Mouse (Mus musculus): ENCODE results near the gene Ccr1l1. TPM values are rescaled to one million over a fixed set of nuclear protein-coding genes. Genes with fewer than 3 reads are reported as not detected.
"Not testable (repeated sequence)": the region's sequence is repeated elsewhere in the genome, so short reads cannot be mapped to it uniquely, and the experiment has no call there.

The Ccr1l1 gene
- polyA plus RNA-seq, 1 experiment from 2014 or later = not detected

DNA sequence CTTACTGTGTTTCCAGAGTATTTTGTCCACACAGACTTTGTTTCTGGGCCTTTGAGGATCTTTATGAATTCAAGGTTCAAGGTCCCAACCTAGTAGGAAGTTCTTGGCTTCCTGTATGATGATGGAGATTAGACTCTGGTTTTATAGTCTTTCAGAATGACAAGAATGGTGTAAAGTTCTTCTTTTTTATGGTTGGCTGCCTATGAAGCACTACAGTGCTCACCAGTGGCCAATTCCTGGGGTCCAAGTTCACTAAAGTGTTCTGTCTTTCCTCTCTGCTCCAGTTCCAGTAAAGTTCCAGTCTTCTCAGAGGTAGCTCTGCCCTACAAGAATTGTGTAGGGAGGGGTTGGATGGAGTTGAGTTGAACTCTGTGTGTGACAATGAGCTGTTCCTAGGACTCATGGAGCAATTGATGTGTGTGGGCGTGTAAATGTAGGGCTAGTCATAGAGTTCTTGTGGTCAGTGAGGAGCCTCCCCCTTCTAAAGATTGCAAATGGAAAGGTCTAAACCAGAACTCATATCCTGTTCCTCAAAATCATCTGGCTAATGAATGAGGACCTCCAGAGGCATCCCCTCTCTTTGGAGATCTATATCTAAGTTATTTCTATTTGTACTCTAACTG lies 9.8 kb downstream of the Ccr1l1 start, which contains the start of gene Ccr1:
Ccr1 (minus strand) TSS at position 403 of the 623 bp plus-strand sequence.
- WGBS = 72% methylated on average over 1 of the region's 1 CpGs
- ATAC-seq (ENCODE audit: low read depth) = no peak
- no peak within 1 kb of the TSS for H3K27ac ChIP-seq (ENCODE audit: low read length)
- H3K27me3 ChIP-seq (ENCODE audit: control insufficient read depth, insufficient read depth, low read depth, low read length) = no peaks in the 10 kb centered on the region
- H3K4me2 ChIP-seq (ENCODE audit: low read depth, low read length) = no peak within 1 kb of the TSS
- no peaks in the 10 kb centered on the region for H3K36me3 ChIP-seq (ENCODE audit: control insufficient read depth, insufficient read depth, low read length)
- no peaks in the 10 kb centered on the region for H3K4me1 ChIP-seq (replicated peaks; ENCODE audit: control insufficient read depth, insufficient read depth, low read length)
- no peak within 1 kb of the TSS for H3K9ac ChIP-seq (ENCODE audit: low read length)
- no peaks in the 10 kb centered on the region for H3K9me3 ChIP-seq (ENCODE audit: control insufficient read depth, low read length)
- H3K4me3 ChIP-seq (ENCODE audit: low read length) = no peak within 1 kb of the TSS

DNA sequence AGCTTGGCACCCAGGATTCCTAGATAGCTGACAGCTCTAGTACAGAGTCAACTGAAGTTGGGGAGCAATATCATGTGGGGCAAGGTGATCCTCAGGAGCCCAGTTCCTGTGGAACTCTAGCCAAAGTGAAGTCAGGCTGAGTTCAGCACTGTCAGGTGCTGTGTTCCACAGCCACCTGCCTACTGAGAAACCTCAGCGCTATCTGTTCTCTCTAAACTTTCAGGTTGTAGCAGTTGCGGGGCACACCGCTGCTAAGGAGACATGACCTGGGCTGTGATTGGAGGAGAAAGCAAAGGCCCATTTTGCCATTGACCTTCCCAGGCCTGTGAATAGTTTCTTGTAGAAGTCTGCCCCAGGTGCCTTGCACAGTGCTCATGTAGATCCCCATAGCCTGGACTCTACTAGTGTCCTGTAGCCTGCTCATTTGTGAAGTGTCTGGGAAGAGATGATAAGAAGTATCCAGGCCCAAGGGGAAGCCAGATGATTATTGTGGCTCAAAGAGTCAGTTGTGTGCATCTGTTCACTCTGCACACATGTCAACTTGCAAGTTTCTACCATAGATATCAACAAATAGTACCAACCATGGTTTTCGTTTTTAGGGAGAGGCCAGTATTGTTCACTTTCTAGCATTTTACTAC lies 11.2 kb downstream of the Ccr1l1 start:
- H3K27me3 ChIP-seq (ENCODE audit: control insufficient read depth, insufficient read depth, low read depth, low read length) = not testable (repeated sequence)
- 76% methylated on average over 1 of the region's 4 CpGs for WGBS

DNA sequence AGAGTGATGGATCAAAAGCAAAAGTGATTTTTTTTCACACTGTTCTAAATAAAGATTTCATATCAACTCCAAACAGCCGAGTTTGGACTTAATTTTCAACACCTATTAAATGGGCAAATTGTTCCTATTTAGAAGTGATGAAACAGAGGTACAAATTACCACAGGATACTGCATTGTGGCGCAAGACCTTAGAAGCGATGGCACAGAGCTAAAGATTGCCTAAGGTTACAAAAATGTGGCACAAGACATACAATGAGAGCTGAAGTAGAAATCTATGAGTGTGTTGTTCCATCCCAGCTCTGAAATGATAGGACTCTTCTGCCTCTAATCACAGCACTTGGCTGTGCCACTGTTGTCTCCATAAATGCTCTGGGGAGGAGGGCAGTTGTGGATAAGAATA lies 13.4 kb downstream of the Ccr1l1 start:
- Histone ChIP-seq H3K4me2 (ENCODE audit: low read depth, low read length) (no peak overlapping the region), H3K4me3 (ENCODE audit: low read length) (no peak overlapping the region), H3K27me3 (ENCODE audit: control insufficient read depth, insufficient read depth, low read depth, low read length) (no peaks in the 10 kb centered on the region), H3K9me3 (ENCODE audit: control insufficient read depth, low read length) (no peaks in the 10 kb centered on the region), H3K27ac (ENCODE audit: low read length) (no peak overlapping the region), H3K4me1 (replicated peaks; ENCODE audit: control insufficient read depth, insufficient read depth, low read length) (no peaks in the 10 kb centered on the region), H3K36me3 (ENCODE audit: control insufficient read depth, insufficient read depth, low read length) (no peaks in the 10 kb centered on the region), H3K9ac (ENCODE audit: low read length) (no peak overlapping the region)
- ATAC-seq (ENCODE audit: low read depth) = no peak
- WGBS = 70% methylated on average over 3 of the region's 3 CpGs

More for the DNA sequence above, 11.2 kb downstream of the Ccr1l1 start:
- H3K4me3 ChIP-seq (ENCODE audit: low read length); H3K36me3 ChIP-seq (ENCODE audit: control insufficient read depth, insufficient read depth, low read length); H3K9me3 ChIP-seq (ENCODE audit: control insufficient read depth, low read length); ATAC-seq (ENCODE audit: low read depth); H3K27ac ChIP-seq (ENCODE audit: low read length); H3K4me2 ChIP-seq (ENCODE audit: low read depth, low read length); H3K4me1 ChIP-seq (replicated peaks; ENCODE audit: control insufficient read depth, insufficient read depth, low read length); H3K9ac ChIP-seq (ENCODE audit: low read length): not testable (repeated sequence)

DNA sequence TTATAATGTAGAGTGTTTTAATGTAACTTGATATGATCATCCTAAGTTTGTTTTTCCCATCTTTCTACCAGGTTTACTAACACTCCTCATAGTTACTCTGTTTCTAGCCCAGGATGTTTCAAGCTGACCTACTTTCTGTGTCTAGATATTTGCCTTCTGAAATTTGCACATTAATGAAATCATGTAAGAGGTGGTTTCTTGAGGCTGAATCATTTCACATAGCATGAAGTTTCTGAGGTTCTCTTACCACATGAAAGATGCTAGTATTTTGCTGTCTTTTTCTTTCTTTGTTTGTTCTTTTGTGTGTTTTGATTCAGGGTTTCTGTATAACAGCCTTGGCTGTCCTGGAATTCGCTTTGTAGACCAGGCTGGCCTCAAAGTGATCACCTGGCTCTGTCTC lies 18.0 kb downstream of the Ccr1l1 start:
- Histone ChIP-seq H3K4me2 (ENCODE audit: low read depth, low read length) (no peak overlapping the region), H3K27me3 (ENCODE audit: control insufficient read depth, insufficient read depth, low read depth, low read length) (no peaks in the 10 kb centered on the region), H3K36me3 (ENCODE audit: control insufficient read depth, insufficient read depth, low read length) (no peaks in the 10 kb centered on the region), H3K4me3 (ENCODE audit: low read length) (no peak overlapping the region), H3K9ac (ENCODE audit: low read length) (no peak overlapping the region), H3K9me3 (ENCODE audit: control insufficient read depth, low read length) (no peaks in the 10 kb centered on the region), H3K4me1 (replicated peaks; ENCODE audit: control insufficient read depth, insufficient read depth, low read length) (no peaks in the 10 kb centered on the region), H3K27ac (ENCODE audit: low read length) (no peak overlapping the region)
- ATAC-seq (ENCODE audit: low read depth) = no peak
- 77% methylated on average over 1 of the region's 1 CpGs for WGBS

DNA sequence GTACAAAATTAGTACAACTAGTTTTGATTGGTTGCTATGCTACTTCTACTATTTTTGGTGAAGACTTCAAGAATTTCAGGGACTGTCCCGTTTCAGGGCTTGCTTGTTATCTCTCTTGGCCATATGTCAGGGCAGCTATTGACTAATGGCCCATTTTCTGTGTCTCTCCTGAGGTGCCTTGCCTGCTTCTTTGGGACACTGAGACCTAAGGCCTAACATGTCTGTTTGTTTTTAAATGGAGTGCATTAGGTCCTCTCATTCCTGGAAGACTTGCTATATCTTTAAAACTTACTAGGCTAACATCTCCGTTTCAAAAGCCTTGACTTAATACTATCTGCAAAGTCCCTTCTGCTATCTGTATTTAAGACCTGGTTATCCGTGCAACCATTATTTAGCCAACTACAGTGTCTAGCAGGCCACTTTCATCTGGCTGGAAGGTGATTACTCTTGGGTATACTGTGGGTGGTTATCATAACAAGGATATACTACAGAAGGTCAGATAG lies 20.2 kb downstream of the Ccr1l1 start:
- WGBS = 59% methylated on average over 3 of the region's 3 CpGs
- Histone ChIP-seq H3K4me1 (replicated peaks; ENCODE audit: control insufficient read depth, insufficient read depth, low read length) (no peaks in the 10 kb centered on the region), H3K4me3 (ENCODE audit: low read length) (no peak overlapping the region), H3K9me3 (ENCODE audit: control insufficient read depth, low read length) (no peaks in the 10 kb centered on the region), H3K9ac (ENCODE audit: low read length) (no peak overlapping the region), H3K36me3 (ENCODE audit: control insufficient read depth, insufficient read depth, low read length) (no peaks in the 10 kb centered on the region), H3K27me3 (ENCODE audit: control insufficient read depth, insufficient read depth, low read depth, low read length) (no peaks in the 10 kb centered on the region), H3K27ac (ENCODE audit: low read length) (no peak overlapping the region), H3K4me2 (ENCODE audit: low read depth, low read length) (no peak overlapping the region)
- ATAC-seq (ENCODE audit: low read depth) = no peak

DNA sequence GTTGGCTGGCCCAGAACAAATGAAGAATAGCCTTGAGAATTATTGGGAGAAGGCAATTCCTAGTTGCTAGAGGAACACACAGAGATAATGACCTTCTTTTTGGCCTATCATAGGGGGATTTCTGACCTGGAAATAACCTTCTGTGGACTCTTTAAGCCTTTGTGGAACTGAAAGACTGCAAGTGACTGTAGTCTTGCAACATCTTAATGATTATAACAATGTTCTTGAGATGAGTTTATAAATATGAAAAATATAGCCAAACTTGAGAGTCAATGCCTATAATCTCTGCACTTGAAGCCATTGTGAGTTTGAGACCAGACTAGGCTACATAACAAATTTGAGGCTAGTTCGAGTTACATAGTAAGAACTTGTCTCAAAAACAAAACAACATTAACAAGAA lies 21.3 kb downstream of the Ccr1l1 start:
- H3K27ac ChIP-seq (ENCODE audit: low read length) = no peak overlapping the region
- 68% methylated on average over 1 of the region's 1 CpGs for WGBS
- no peak overlapping the region for H3K9ac ChIP-seq (ENCODE audit: low read length)
- H3K27me3 ChIP-seq (ENCODE audit: control insufficient read depth, insufficient read depth, low read depth, low read length) = no peaks in the 10 kb centered on the region
- no peaks in the 10 kb centered on the region for H3K9me3 ChIP-seq (ENCODE audit: control insufficient read depth, low read length)
- no peak overlapping the region for H3K4me3 ChIP-seq (ENCODE audit: low read length)
- H3K36me3 ChIP-seq (ENCODE audit: control insufficient read depth, insufficient read depth, low read length) = no peaks in the 10 kb centered on the region
- no peaks in the 10 kb centered on the region for H3K4me1 ChIP-seq (replicated peaks; ENCODE audit: control insufficient read depth, insufficient read depth, low read length)
- no peak overlapping the region for H3K4me2 ChIP-seq (ENCODE audit: low read depth, low read length)
- no peak for ATAC-seq (ENCODE audit: low read depth)

DNA sequence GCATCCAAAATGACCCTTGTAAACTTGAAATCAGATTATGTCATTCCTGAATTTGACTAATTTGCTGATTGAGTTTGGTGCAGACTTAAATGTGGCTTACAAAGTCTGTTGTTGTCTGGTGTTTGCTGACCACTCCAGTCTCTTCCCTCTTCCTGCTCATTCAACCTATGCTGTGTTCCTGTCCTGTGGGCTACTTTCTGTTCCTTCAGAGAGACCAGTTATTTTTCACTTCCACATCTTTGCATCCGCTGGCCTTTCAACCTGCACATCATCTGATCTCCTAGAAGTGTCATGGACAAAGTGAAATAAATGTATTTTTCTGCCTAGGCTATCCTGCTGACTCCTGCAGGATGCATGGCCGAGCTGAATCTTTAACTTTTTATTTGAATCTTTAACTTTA lies 24.7 kb downstream of the Ccr1l1 start:
- WGBS = 49% methylated on average over 2 of the region's 2 CpGs
- Histone ChIP-seq H3K27ac (ENCODE audit: low read length) (no peak overlapping the region), H3K4me3 (ENCODE audit: low read length) (no peak overlapping the region), H3K4me2 (ENCODE audit: low read depth, low read length) (no peak overlapping the region), H3K9me3 (ENCODE audit: control insufficient read depth, low read length) (no peaks in the 10 kb centered on the region), H3K27me3 (ENCODE audit: control insufficient read depth, insufficient read depth, low read depth, low read length) (no peaks in the 10 kb centered on the region), H3K36me3 (ENCODE audit: control insufficient read depth, insufficient read depth, low read length) (no peaks in the 10 kb centered on the region), H3K9ac (ENCODE audit: low read length) (no peak overlapping the region), H3K4me1 (replicated peaks; ENCODE audit: control insufficient read depth, insufficient read depth, low read length) (no peaks in the 10 kb centered on the region)
- ATAC-seq (ENCODE audit: low read depth) = no peak

DNA sequence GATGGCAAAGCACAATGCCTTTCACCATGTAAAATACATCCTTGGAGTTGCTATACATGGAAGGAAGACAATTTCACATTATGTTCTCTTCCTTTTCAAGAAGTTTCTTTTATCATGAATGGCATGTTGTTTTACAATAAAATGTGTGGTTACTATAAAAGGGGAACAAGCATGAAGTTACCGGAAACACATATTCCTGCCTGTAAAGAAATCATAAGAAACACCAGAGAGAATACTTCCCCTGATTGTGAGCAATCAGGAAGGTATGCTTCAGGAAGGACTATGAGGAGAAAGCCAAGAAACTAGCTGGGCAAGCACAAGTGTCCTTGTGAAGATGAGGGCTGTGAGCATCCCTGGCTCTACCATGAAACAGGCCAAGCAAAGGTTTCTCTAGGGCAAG lies 27.0 kb downstream of the Ccr1l1 start:
- Histone ChIP-seq H3K4me1 (replicated peaks; ENCODE audit: control insufficient read depth, insufficient read depth, low read length) (no peaks in the 10 kb centered on the region), H3K4me2 (ENCODE audit: low read depth, low read length) (no peak overlapping the region), H3K9ac (ENCODE audit: low read length) (no peak overlapping the region), H3K27me3 (ENCODE audit: control insufficient read depth, insufficient read depth, low read depth, low read length) (no peaks in the 10 kb centered on the region), H3K4me3 (ENCODE audit: low read length) (no peak overlapping the region), H3K36me3 (ENCODE audit: control insufficient read depth, insufficient read depth, low read length) (no peaks in the 10 kb centered on the region), H3K9me3 (ENCODE audit: control insufficient read depth, low read length) (no peaks in the 10 kb centered on the region), H3K27ac (ENCODE audit: low read length) (no peak overlapping the region)
- WGBS = 84% methylated on average over 1 of the region's 1 CpGs
- ATAC-seq (ENCODE audit: low read depth) = no peak

DNA sequence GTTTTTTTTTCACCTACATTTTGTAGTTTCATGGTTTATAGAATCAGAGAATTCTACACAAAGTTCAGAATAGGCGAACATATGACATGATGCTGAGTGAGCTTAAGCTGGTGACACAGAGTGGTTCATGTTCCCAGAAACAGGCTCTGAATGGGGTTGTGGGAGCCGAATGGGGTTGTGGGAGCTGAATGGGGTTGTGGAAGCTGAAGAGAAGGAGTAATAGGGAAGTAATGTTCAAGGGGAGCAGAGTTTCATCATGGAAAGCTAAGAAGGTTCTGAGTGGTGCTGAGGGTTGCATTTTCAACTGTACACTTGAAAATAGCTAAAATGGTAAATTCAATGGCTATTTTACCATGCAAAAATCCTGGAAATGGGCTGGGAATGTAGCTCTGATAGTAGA lies 28.8 kb downstream of the Ccr1l1 start:
- Histone ChIP-seq H3K9me3 (ENCODE audit: control insufficient read depth, low read length) (no peaks in the 10 kb centered on the region), H3K4me3 (ENCODE audit: low read length) (no peak overlapping the region), H3K4me1 (replicated peaks; ENCODE audit: control insufficient read depth, insufficient read depth, low read length) (no peaks in the 10 kb centered on the region), H3K27ac (ENCODE audit: low read length) (no peak overlapping the region), H3K27me3 (ENCODE audit: control insufficient read depth, insufficient read depth, low read depth, low read length) (no peaks in the 10 kb centered on the region), H3K36me3 (ENCODE audit: control insufficient read depth, insufficient read depth, low read length) (no peaks in the 10 kb centered on the region), H3K4me2 (ENCODE audit: low read depth, low read length) (no peak overlapping the region), H3K9ac (ENCODE audit: low read length) (no peak overlapping the region)
- ATAC-seq (ENCODE audit: low read depth) = no peak
- 76% methylated on average over 2 of the region's 2 CpGs for WGBS
